Mouse (Mus musculus) hindbrain, embryonic 13.5 days (tissue): ENCODE data around the gene Gm5767. TPM values are rescaled to one million over a fixed set of nuclear protein-coding genes. Genes with fewer than 3 reads are reported as not detected.

Experiments
- ATAC-seq: fragments of 200-750 bp; cut with Nextera tagmentation; 2 replicates; pipeline ENCODE4 v1.8.0; 2017; ENCODE audit warnings: moderate TSS enrichment; ENCODE audit not compliant: low FRiP score
- H3K27ac ChIP-seq: fragments of 300-500 bp; sonication (generic); 2 replicates; pipeline ENCODE4 v1.5.1; 2015; ENCODE audit warnings: inconsistent platforms, mild to moderate bottlenecking, moderate library complexity
- H3K27me3 ChIP-seq: fragments of 300-500 bp; sonication (generic); 2 replicates; pipeline ENCODE4 v1.6.1; 2015; ENCODE audit warnings: mild to moderate bottlenecking, inconsistent platforms
- H3K36me3 ChIP-seq: fragments of 300-500 bp; sonication (generic); 2 replicates; pipeline ENCODE4 v1.6.1; 2015; ENCODE audit warnings: mild to moderate bottlenecking, inconsistent platforms
- H3K4me1 ChIP-seq: fragments of 300-500 bp; sonication (generic); replicated peaks from 2 replicates; pipeline ENCODE4 v1.6.1; 2015; ENCODE audit warnings: inconsistent platforms
- H3K4me2 ChIP-seq: fragments of 300-500 bp; sonication (generic); 2 replicates; pipeline ENCODE4 v1.6.1; 2015; ENCODE audit warnings: inconsistent platforms, mild to moderate bottlenecking, moderate library complexity
- H3K4me3 ChIP-seq: fragments of 300-500 bp; sonication (generic); 2 replicates; pipeline ENCODE4 v1.5.1; 2015; ENCODE audit warnings: mild to moderate bottlenecking, inconsistent platforms
- H3K9ac ChIP-seq: fragments of 300-500 bp; sonication (generic); 2 replicates; pipeline ENCODE4 v1.6.1; 2015; ENCODE audit warnings: mild to moderate bottlenecking, inconsistent platforms
- H3K9me3 ChIP-seq: fragments of 300-500 bp; sonication (generic); 2 replicates; pipeline ENCODE4 v1.6.1; 2016; ENCODE audit warnings: inconsistent platforms
- WGBS: fragments of 180-500 bp; shearing (Covaris S2); methylation state at CpG from one replicate; pipeline ENCODE4 v1.1.7; 2015; 5-methylcytosine and 5-hydroxymethylcytosine counted together
- polyA plus RNA-seq: library from polyadenylated mRNA; unstranded; fragments of >200 nt; fragmentation: Nextera tagmentation; extraction: Ambion mirVana; gene quantifications from 2 replicates; pipeline ENCODE4 v1.2.1, GENCODE M21; 2015

Gm5767 gene
- polyA plus RNA-seq: not detected in 2 replicates

DNA sequence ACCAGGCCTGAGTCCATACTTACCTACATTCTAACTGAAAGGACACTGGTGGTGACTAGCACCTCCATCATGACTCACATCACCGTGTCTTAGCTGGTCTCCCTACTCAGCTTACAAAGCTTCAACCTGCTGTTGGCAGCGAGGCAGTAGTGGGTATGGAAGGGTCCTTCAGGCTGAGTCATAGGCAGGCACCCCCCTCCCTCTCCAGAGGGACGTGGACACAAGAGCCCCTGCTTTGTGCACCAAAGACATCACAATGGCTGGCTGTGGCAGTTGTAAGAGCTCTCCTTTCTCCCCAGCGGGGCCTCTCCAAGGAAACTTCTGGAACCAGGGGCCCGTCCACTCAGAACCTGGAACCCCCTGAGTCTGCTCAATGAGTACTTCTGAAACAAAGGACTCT, at the start of gene Gm5767:
Gene Gm5767, plus strand, starts transcription at position 301 of the 400 bp plus-strand sequence.
- Histone ChIP-seq H3K4me3 (no peak within 1 kb of the TSS), H3K9ac (no peak within 1 kb of the TSS), H3K4me1 (no peaks in the 10 kb centered on the region), H3K4me2 (no peak within 1 kb of the TSS), H3K9me3 (no peaks in the 10 kb centered on the region), H3K27ac (no peak within 1 kb of the TSS), H3K27me3 (no peaks in the 10 kb centered on the region), H3K36me3 (peaks cover 24% of the 10 kb centered on the region)
- no peak for ATAC-seq
- 88% methylated on average over 5 of the region's 5 CpGs for WGBS

DNA sequence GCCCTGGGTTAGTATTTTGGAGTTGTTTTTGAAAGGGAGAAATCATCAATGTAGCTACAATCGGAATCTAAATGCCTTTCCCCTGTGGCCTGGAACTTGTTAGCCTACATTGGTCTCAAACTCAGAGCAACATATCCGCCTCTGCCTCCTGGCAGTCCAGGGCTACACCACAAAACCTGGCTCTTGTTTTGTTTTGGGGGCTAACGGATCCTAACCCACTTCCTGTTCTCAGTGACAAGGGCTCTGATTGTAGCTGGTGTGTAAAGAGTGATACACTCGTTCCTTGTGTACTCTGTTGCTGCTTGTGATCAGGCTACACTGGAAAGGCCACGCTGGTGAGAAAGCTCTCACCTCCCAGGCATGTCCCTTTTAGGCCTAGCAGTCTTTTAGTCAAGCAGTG, 49.1 kb upstream of the Gm5767 start:
- peaks cover 12% of the 10 kb centered on the region for H3K4me1 ChIP-seq
- no peak for ATAC-seq
- no peak overlapping the region for H3K4me2 ChIP-seq
- H3K4me3 ChIP-seq: no peak overlapping the region
- H3K36me3 ChIP-seq: peaks cover 47% of the 10 kb centered on the region
- H3K9ac ChIP-seq: no peak overlapping the region
- H3K27me3 ChIP-seq: no peaks in the 10 kb centered on the region
- 91% methylated on average over 5 of the region's 5 CpGs for WGBS
- H3K27ac ChIP-seq: no peak overlapping the region
- no peaks in the 10 kb centered on the region for H3K9me3 ChIP-seq

DNA sequence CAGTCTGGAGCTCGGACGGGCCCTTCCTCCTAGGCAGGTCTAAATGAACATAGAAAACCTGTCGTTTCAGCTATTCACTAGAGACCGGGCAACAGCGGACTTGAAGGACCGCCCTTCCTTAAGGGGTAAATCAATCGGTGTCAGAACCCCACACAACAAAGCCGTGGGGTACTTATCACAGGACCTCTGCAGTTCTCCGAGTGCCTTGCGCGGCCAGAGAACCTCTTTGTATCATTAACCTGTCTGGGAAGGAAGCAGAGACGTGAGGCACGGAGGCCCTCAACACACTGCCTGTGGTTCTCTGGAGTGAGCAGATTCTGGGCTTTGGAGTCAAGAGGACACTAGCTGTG, 43.7 kb upstream of the Gm5767 start:
- peaks cover 46% of the 10 kb centered on the region for H3K36me3 ChIP-seq
- peak overlapping the region; percentile 85 for H3K4me3 ChIP-seq
- no peaks in the 10 kb centered on the region for H3K27me3 ChIP-seq
- H3K27ac ChIP-seq: peak overlapping the region; percentile 84
- H3K9me3 ChIP-seq: no peaks in the 10 kb centered on the region
- H3K4me2 ChIP-seq: peak overlapping the region; percentile 94
- ATAC-seq: no peak; the same call in 1 of the 2 replicates
- H3K9ac ChIP-seq: peak overlapping the region; percentile 79
- peaks cover 28% of the 10 kb centered on the region for H3K4me1 ChIP-seq
- 0% methylated on average over 13 of the region's 13 CpGs for WGBS

DNA sequence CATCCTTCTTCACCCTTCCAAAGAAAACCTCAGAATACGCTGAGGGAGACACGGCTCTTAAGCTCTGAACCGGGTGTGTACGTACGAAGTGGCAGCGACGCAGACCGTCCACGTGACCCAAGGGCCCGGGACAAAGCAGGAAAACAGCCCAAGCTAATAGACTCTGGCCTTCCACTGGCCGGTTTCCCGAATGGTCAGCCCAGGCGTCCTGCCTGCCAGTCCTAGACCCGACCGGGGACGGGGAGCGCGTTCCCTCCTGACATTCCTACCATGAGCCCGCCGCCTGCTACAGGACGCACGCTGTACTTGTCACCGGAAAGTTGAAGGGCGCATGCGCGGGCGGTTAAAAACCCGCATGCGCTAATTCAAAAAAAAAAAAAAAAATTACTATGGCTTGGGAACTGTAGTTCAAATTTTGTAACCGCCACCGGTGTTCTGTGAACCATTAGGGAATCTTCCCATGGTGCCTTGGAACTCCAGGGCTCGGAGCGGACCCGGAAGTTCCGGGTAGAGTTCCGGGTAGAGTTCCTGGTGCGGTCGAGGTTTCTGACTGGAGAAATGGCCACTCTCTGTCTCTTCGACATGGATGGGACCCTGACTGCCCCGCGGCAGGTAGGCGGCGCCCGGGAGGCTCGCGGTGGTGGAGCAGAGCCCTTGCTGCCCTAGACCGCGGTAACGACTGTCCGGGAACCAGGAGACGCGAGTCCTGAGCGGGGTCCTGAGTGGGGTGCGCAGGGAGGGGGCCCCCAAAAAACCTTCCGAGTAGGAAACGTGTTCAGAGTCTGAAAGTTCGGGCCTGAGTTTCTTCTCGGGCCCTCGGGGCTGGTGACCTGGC, 43.1 kb upstream of the Gm5767 start, which contains the start of the genes Pmm2 and Tmem186:
Gene Pmm2, plus strand, starts transcription at position 458 of the 835 bp plus-strand sequence.
Gene Tmem186, minus strand, starts transcription at position 496 of the 835 bp plus-strand sequence.
- Histone ChIP-seq H3K9me3 (no peaks in the 10 kb centered on the region), H3K9ac (peak within 1 kb of the TSS; percentile 79), H3K4me2 (peak within 1 kb of the TSS; percentile 94), H3K4me3 (peak within 1 kb of the TSS; percentile 85), H3K36me3 (peaks cover 40% of the 10 kb centered on the region), H3K4me1 (peaks cover 28% of the 10 kb centered on the region), H3K27ac (peak within 1 kb of the TSS; percentile 84), H3K27me3 (no peaks in the 10 kb centered on the region)
- ATAC-seq: peak; percentile 94
- under 1% methylated on average over 59 of the region's 59 CpGs for WGBS

DNA sequence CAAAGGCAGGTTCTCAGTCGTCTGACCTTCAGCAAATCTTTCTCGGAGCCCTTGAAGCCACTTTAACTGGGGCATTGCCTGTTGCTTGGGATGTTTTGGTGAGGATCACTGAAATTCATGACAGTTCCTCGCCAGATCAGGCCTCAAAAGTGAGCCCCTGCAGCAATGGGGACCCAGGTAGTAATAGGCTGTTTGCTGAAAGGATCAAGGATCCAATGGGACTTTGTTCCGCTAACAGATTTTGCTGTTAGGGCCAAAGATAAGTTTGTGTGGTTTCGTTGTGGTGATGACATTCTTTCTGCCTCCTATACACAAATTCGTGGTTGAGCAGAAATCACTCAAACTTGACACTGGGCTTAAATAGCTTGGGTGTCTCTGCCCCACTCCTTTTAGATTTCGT, 42.4 kb upstream of the Gm5767 start:
- H3K27me3 ChIP-seq: no peaks in the 10 kb centered on the region
- H3K36me3 ChIP-seq: peaks cover 41% of the 10 kb centered on the region
- no peak; the same call in 1 of the 2 replicates for ATAC-seq
- WGBS: 52% methylated on average over 7 of the region's 7 CpGs
- no peaks in the 10 kb centered on the region for H3K9me3 ChIP-seq
- peak overlapping the region; percentile 85 for H3K4me3 ChIP-seq
- peaks cover 28% of the 10 kb centered on the region for H3K4me1 ChIP-seq
- peak overlapping the region; percentile 94 for H3K4me2 ChIP-seq
- H3K9ac ChIP-seq: peak overlapping the region; percentile 79
- no peak overlapping the region; the same call in 1 of the 2 replicates for H3K27ac ChIP-seq

DNA sequence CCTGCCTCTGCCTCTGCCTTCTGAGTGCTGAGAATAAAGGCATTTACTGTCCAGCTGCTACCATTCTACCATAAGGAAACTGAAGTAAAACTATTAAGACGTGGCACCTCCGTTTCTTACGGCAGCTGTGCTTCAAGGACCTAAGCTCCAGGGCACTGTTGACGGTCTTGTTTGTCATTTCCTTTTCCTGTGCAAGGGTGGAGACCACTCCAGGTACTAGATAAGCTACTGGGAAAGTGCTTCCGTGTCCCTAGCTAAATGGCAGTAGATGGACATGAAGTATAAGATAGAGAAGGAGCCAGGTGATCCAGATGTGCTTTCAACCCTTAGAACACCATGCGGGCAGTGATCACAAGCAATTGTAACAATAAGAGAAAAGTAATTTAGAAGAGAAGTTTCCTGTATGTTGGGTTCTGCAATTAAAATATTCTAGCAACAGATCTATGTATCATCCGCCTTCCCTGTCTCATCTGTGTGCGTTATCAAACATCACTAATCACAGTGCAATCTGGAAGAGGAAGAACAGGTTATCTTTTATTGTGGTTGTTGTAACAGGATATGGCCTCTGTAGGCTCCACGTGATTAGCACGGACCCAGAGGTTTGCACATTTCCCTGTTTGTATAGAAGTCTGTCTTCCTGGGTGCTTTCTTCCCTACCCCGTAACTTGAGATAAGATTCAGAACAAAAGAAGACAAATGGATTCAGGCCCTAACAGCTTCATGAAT, 40.9 kb upstream of the Gm5767 start:
- no peak overlapping the region for H3K4me2 ChIP-seq
- ATAC-seq: no peak
- H3K4me3 ChIP-seq: no peak overlapping the region
- no peak overlapping the region for H3K27ac ChIP-seq
- H3K36me3 ChIP-seq: peaks cover 46% of the 10 kb centered on the region
- no peak overlapping the region for H3K9ac ChIP-seq
- no peaks in the 10 kb centered on the region for H3K27me3 ChIP-seq
- H3K9me3 ChIP-seq: no peaks in the 10 kb centered on the region
- peaks cover 28% of the 10 kb centered on the region for H3K4me1 ChIP-seq
- 92% methylated on average over 11 of the region's 11 CpGs for WGBS

DNA sequence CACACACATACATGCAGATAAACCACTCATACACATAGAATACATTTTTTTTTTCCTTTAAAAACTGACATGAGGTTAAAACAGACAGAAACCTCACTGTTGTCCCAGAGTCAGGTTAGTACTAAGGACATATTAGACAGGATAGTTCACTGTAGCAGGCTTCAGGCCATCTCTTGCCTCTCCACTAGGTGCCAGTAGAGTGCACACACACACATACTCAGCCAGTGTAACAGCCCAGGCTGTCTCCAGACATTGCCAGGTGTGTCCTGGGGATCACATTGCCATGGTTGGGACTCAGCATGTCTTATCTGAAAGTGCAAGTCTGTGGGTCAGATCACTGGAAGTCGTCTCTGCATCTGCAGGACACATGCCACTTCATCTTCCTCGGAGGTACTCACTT, 36.7 kb upstream of the Gm5767 start:
- Histone ChIP-seq H3K4me3 (no peak overlapping the region), H3K4me2 (no peak overlapping the region), H3K4me1 (peaks cover 2% of the 10 kb centered on the region), H3K9ac (0 out of 2 replicates have a peak overlapping the region, but pooled peaks have one; percentile 9), H3K36me3 (peaks cover 74% of the 10 kb centered on the region), H3K9me3 (no peaks in the 10 kb centered on the region), H3K27ac (no peak overlapping the region), H3K27me3 (no peaks in the 10 kb centered on the region)
- ATAC-seq: no peak
- 76% methylated on average over 2 of the region's 2 CpGs for WGBS

DNA sequence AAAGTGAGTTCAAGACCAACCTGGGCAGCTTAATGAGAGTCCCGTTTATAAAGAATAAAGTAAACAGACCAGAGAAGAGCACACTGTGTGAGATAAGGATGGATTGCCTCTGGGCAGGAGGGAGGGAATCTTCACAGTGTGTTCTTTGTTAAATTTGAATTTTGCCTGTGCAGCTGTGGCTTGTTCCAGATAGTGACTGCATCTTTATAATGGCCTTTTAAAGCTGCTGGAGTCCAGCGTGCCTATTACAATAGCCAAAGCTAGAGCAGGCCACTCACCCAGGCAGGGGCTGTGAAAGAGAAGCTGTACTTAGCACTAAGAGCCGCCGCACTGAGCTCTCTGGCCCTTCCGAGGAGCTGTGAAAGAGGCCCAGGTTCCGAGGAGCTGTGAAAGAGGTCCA, 35.0 kb upstream of the Gm5767 start:
- no peak overlapping the region for H3K9ac ChIP-seq
- H3K4me2 ChIP-seq: no peak overlapping the region
- no peak overlapping the region for H3K4me3 ChIP-seq
- peaks cover 87% of the 10 kb centered on the region for H3K36me3 ChIP-seq
- no peaks in the 10 kb centered on the region for H3K27me3 ChIP-seq
- no peaks in the 10 kb centered on the region for H3K9me3 ChIP-seq
- H3K27ac ChIP-seq: no peak overlapping the region
- 85% methylated on average over 6 of the region's 6 CpGs for WGBS
- H3K4me1 ChIP-seq: no peaks in the 10 kb centered on the region
- no peak for ATAC-seq

DNA sequence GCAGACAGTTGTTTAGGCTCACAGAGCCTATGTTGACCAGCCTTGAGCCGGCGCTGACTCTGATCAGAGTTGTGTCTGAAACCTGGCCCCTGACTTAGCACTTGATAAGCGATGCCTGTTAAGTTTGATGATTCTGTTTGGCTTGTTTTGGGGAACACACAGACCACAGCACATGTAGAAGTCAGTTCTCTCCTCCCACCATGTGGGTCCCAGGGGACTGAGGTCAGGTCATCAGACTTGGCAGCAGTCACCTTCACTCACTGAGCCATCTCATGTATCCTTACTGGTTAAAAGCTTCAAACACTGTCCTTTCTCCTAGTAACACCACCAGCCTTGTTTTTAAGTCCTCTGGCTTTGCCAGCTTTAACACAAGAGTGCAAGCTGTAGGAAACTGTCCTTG, 30.6 kb upstream of the Gm5767 start:
- Histone ChIP-seq H3K36me3 (peaks cover 95% of the 10 kb centered on the region), H3K9me3 (no peaks in the 10 kb centered on the region), H3K27me3 (no peaks in the 10 kb centered on the region), H3K9ac (no peak overlapping the region), H3K4me2 (no peak overlapping the region), H3K4me3 (no peak overlapping the region), H3K27ac (no peak overlapping the region), H3K4me1 (no peaks in the 10 kb centered on the region)
- no peak for ATAC-seq
- 94% methylated on average over 3 of the region's 3 CpGs for WGBS

DNA sequence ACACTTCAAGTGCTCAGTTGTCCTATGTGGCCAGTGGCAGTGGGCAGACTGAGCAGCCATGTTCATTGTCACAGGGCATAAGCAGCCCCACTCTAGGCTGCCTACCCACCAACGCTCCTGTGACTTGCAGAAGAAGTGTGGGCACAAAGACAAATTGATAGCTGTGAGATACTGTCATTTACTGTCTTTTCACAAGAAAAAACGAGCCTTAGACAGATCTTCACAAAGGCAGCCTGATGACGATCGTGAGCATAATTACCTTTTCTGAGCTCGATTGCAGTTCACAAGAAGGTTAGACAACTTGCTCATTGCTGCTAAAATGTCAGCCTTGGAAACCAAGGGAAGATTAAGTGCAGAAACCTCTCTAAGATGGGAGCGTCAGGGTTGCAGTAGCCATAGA, 25.5 kb upstream of the Gm5767 start:
- no peaks in the 10 kb centered on the region for H3K4me1 ChIP-seq
- no peak overlapping the region for H3K4me3 ChIP-seq
- WGBS: 85% methylated on average over 6 of the region's 6 CpGs
- H3K9me3 ChIP-seq: no peaks in the 10 kb centered on the region
- no peaks in the 10 kb centered on the region for H3K27me3 ChIP-seq
- H3K27ac ChIP-seq: no peak overlapping the region
- H3K36me3 ChIP-seq: peaks cover 90% of the 10 kb centered on the region
- no peak overlapping the region for H3K4me2 ChIP-seq
- ATAC-seq: no peak
- H3K9ac ChIP-seq: no peak overlapping the region

DNA sequence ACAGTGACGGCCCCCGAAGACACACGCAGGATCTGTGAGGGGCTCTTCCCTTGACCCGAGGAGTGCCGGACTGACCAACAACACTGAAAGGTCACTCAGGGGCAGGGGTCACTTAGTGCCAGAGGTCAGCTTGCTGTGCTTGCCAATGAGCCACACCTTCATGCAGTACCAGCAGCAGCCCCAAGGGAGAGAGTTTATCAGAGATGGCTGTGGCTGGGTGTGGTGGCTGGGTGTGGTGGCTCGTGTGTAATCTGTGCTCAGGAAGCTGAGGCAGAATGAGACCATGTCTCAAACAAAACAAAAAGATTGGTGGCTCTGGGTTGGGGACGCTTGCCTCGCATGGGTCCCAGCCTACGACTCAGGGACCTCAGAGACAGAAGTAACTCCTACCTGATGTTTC, 25.0 kb upstream of the Gm5767 start:
- Histone ChIP-seq H3K4me3 (no peak overlapping the region), H3K9ac (no peak overlapping the region), H3K9me3 (no peaks in the 10 kb centered on the region), H3K4me2 (no peak overlapping the region), H3K27ac (no peak overlapping the region), H3K36me3 (peaks cover 90% of the 10 kb centered on the region), H3K27me3 (no peaks in the 10 kb centered on the region), H3K4me1 (no peaks in the 10 kb centered on the region)
- WGBS: 86% methylated on average over 9 of the region's 9 CpGs
- ATAC-seq: no peak

DNA sequence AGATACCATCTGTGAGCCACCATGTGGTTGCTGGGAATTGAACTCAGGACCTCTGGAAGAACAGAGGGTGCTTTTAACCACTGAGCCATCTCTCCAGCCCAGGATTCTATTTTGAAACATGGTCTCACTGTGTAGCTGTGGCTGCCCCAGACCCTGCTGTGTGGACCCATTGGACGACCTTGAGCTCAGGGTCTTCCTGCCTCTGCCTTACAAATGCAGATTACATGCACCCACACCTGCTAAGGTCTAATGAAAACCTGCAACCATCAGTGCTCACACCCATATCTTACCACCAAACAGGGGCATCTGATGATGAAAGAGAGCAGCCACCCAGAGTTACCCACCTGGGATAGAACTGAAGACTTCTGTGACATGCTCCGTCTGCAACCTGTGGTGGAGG, 24.3 kb upstream of the Gm5767 start:
- H3K9me3 ChIP-seq: no peaks in the 10 kb centered on the region
- no peak overlapping the region for H3K27ac ChIP-seq
- 84% methylated on average over 2 of the region's 2 CpGs for WGBS
- no peak overlapping the region for H3K4me3 ChIP-seq
- no peaks in the 10 kb centered on the region for H3K27me3 ChIP-seq
- H3K9ac ChIP-seq: no peak overlapping the region
- H3K36me3 ChIP-seq: peaks cover 89% of the 10 kb centered on the region
- no peak overlapping the region for H3K4me2 ChIP-seq
- no peak for ATAC-seq
- H3K4me1 ChIP-seq: no peaks in the 10 kb centered on the region
